Mouse (Mus musculus): ENCODE results near the gene Chrnb1. TPM values are rescaled to one million over a fixed set of nuclear protein-coding genes. Genes with fewer than 3 reads are reported as not detected.

Chrnb1 gene
- polyA plus RNA-seq, 1 experiment from 2014 or later: 1.4 TPM

DNA sequence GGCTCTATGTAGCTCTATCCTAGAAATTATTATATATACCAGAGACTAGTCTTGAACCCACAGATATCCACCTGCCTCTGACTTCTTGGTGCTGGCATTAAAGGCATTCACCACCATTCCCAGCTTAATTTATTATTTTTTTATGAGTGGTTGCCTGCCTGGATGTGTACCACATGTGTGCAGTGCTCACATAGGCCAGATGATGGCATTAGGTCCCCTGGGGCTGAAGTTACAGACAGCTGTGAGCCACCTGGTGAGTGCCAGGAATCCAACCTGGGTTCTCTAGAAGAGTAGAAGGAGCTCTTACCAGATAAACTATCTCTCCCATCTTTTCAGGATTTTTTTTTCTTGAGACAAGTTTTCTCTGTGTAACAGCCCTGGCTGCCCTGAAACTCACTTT lies 14.5 kb upstream of the Chrnb1 start:
- H3K4me2 ChIP-seq: no peak overlapping the region
- no peaks in the 10 kb centered on the region for H3K4me1 ChIP-seq (replicated peaks; ENCODE audit: control insufficient read depth, insufficient read depth, low read length)
- no peaks in the 10 kb centered on the region for H3K36me3 ChIP-seq (ENCODE audit: control insufficient read depth, insufficient read depth, low read length)
- H3K9ac ChIP-seq (ENCODE audit: low read depth, low read length): no peak overlapping the region
- H3K27ac ChIP-seq (ENCODE audit: low read depth, low read length): no peak overlapping the region
- DNase-seq (ENCODE audit: low spot score) (no peak), ATAC-seq (replicated peaks; ENCODE audit: low FRiP score) (no peak)
- H3K27me3 ChIP-seq (replicated peaks; ENCODE audit: control insufficient read depth, insufficient read depth, low read length): peaks cover 8% of the 10 kb centered on the region
- H3K9me3 ChIP-seq (ENCODE audit: control insufficient read depth, low read length): no peaks in the 10 kb centered on the region
- H3K4me3 ChIP-seq (ENCODE audit: low read depth, low read length): no peak overlapping the region

DNA sequence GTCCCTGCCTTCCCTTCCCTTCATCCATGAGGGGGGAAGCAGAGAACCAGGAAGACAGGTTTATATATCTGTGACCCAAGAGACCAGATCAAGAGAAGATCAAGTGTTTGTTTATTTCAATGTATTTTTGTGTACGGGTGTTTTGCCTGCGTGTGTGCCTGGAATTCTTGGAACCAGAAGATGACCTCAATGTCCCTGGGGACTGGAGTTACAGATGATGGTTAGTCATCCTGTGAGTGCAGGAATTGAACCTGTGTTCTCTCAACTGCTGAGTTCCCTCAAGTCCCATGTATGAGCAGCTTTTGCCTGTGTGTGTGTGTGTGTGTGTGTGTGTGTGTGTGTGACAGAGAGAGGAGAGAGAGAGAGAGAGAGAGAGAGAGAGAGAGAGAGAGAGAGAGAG lies 11.9 kb upstream of the Chrnb1 start:
- Histone ChIP-seq H3K27me3 (replicated peaks; ENCODE audit: control insufficient read depth, insufficient read depth, low read length) (peaks cover 35% of the 10 kb centered on the region), H3K9me3 (ENCODE audit: control insufficient read depth, low read length) (no peaks in the 10 kb centered on the region), H3K27ac (ENCODE audit: low read depth, low read length) (no peak overlapping the region), H3K9ac (ENCODE audit: low read depth, low read length) (no peak overlapping the region), H3K4me2 (no peak overlapping the region), H3K36me3 (ENCODE audit: control insufficient read depth, insufficient read depth, low read length) (no peaks in the 10 kb centered on the region), H3K4me3 (ENCODE audit: low read depth, low read length) (no peak overlapping the region), H3K4me1 (replicated peaks; ENCODE audit: control insufficient read depth, insufficient read depth, low read length) (peaks cover 24% of the 10 kb centered on the region)
- no peak for ATAC-seq (replicated peaks; ENCODE audit: low FRiP score)
- DNase-seq (ENCODE audit: low spot score): no peak
- 88% methylated on average over 2 of the region's 2 CpGs for WGBS

DNA sequence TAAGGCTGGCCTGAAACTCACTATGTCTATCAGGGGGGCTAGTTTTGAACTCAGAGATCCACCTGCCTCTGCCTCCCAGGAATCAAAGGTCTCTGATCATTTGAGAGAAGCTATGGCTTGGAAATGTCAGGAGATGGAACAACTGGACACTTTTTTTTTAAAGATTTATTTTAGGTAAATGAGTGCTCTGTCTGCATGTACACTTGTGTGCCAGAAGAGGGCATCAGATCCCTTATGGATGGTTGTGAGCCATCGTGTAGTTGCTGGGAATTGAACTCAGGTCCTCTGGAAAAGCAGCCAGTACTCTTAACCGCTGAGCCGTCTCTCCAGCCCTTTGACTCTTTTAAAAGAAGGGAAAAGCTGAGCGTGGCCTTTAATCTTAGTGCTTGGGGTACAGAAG lies 10.6 kb upstream of the Chrnb1 start:
- DNase-seq (ENCODE audit: low spot score) (no peak), ATAC-seq (replicated peaks; ENCODE audit: low FRiP score) (no peak)
- no peaks in the 10 kb centered on the region for H3K9me3 ChIP-seq (ENCODE audit: control insufficient read depth, low read length)
- no peak overlapping the region for H3K4me3 ChIP-seq (ENCODE audit: low read depth, low read length)
- no peaks in the 10 kb centered on the region for H3K36me3 ChIP-seq (ENCODE audit: control insufficient read depth, insufficient read depth, low read length)
- WGBS: 71% methylated on average over 4 of the region's 4 CpGs
- H3K4me1 ChIP-seq (replicated peaks; ENCODE audit: control insufficient read depth, insufficient read depth, low read length): peaks cover 33% of the 10 kb centered on the region
- no peak overlapping the region for H3K4me2 ChIP-seq
- peaks cover 47% of the 10 kb centered on the region for H3K27me3 ChIP-seq (replicated peaks; ENCODE audit: control insufficient read depth, insufficient read depth, low read length)
- no peak overlapping the region for H3K9ac ChIP-seq (ENCODE audit: low read depth, low read length)
- H3K27ac ChIP-seq (ENCODE audit: low read depth, low read length): no peak overlapping the region

DNA sequence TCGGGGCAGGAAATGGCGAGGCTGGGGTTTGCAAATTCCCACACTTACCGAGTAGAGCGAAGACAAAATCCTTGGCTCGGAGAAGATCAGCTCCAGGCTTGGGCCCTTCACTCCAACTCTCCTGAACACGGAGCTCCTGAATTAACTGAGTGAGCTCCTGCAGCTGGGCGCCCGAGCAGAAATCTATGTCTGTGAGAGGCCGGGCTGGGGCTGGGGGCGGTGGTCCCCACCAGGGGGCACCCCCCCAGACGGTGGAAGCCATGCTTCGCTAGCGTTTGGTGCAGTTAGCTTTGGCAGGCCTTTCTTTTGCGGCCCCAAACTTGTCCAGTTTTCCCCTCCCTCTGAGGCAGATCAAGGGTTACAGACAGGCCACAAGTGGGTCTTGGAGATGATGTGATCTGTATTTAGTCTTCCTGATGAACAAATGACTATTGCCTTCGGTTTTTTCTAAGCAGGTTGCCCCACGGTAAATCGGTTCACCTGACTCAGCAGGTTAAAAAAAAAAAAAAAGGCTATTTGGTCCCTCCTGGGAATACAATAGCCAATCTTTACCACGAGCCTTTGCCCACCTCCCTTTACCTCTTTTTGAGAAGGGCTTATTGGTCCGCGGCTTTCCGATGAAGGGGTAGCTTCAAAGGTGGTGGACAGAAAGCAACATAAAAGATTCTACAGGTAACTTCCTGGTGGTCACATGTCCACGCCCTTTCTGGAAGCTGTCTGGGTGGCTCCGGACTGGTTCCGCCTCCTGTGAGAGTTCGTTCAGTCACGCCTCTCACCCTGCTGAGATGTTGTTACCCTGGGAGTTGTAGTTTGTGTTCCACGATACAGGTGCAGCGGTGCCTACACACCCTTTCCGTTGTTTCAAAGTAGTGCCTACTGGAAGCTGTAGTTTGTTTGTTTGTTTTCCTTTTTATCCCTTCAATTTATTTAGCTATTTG lies 9.5 kb upstream of the Chrnb1 start, which contains the start of gene Tmem102:
Tmem102 (minus strand) TSS at position 653 of the 938 bp plus-strand sequence.
- no peak within 1 kb of the TSS for H3K27ac ChIP-seq (ENCODE audit: low read depth, low read length)
- peaks cover 41% of the 10 kb centered on the region for H3K4me1 ChIP-seq (replicated peaks; ENCODE audit: control insufficient read depth, insufficient read depth, low read length)
- peak within 1 kb of the TSS; percentile 58 for H3K4me3 ChIP-seq (ENCODE audit: low read depth, low read length)
- no peaks in the 10 kb centered on the region for H3K36me3 ChIP-seq (ENCODE audit: control insufficient read depth, insufficient read depth, low read length)
- WGBS: 14% methylated on average over 29 of the region's 29 CpGs
- peaks cover 59% of the 10 kb centered on the region for H3K27me3 ChIP-seq (replicated peaks; ENCODE audit: control insufficient read depth, insufficient read depth, low read length)
- DNase-seq (ENCODE audit: low spot score): no peak
- ATAC-seq (replicated peaks; ENCODE audit: low FRiP score): no peak
- peak within 1 kb of the TSS; percentile 94 for H3K4me2 ChIP-seq
- no peaks in the 10 kb centered on the region for H3K9me3 ChIP-seq (ENCODE audit: control insufficient read depth, low read length)
- peak within 1 kb of the TSS; percentile 25; the same call in 1 of the 2 replicates for H3K9ac ChIP-seq (ENCODE audit: low read depth, low read length)

DNA sequence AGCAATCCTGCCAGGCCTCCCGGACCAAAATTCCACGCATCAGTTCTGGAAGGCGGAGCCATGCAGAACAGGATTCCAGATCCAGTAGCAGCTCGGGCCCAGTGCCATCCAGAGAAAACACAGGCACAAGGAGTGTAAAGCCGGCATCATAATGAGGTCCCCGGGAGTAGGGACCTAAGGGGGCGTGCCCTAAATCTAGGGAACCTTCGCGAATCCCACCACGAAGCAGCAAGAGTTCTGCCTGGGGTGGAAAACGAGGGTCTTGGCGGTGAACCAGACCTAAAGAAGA lies 8.9 kb upstream of the Chrnb1 start:
- 14% methylated on average over 12 of the region's 12 CpGs for WGBS
- Histone ChIP-seq H3K9me3 (ENCODE audit: control insufficient read depth, low read length) (no peaks in the 10 kb centered on the region), H3K9ac (ENCODE audit: low read depth, low read length) (no peak overlapping the region; the same call in 1 of the 2 replicates), H3K27me3 (replicated peaks; ENCODE audit: control insufficient read depth, insufficient read depth, low read length) (peaks cover 65% of the 10 kb centered on the region), H3K4me1 (replicated peaks; ENCODE audit: control insufficient read depth, insufficient read depth, low read length) (peaks cover 43% of the 10 kb centered on the region), H3K4me2 (peak overlapping the region; percentile 94), H3K27ac (ENCODE audit: low read depth, low read length) (no peak overlapping the region), H3K4me3 (ENCODE audit: low read depth, low read length) (peak overlapping the region; percentile 58), H3K36me3 (ENCODE audit: control insufficient read depth, insufficient read depth, low read length) (no peaks in the 10 kb centered on the region)
- DNase-seq (ENCODE audit: low spot score) (no peak), ATAC-seq (replicated peaks; ENCODE audit: low FRiP score) (no peak)

DNA sequence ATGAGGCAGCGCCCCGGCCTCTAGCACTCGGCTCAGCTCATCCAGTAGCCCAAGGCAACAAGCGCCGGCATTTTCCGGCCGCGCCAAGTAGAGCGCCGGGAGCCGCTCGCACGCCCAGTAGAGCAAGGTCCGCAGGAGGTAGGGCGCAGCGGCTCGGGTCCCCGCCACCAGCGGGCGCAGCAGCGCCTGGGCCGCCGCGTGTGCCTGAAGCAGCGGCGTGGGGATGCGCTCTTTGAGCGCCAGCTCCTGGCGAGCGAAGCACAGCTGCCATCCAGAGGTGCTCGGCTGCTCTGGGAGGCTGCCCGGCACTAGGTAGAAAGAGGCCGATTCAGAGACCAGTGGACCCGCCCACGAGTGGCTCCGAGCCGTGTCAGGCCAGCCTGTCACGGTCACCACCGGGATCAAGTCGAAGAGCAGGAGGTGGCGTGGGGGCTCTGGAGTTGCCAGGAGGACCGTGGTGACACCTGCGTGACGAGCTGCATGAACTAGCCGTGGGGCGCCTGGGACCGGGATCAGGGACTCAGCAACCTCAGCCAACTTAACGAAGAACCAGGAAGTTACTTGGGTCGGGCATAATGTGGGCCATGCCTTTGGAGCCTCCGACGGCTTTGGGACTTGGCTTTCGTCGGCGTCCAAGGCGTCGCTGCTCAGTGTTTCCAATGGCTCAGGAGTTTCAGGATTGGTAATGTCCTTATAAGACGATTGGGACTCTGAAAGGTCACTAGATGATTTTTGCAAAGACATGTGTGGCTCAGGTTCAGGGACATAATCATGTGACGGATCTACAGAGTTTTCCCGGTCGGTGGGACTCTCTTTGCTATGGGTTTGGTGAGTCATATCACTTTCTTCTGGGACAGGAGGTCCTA lies 8.3 kb upstream of the Chrnb1 start:
- DNase-seq (ENCODE audit: low spot score) (peak; percentile 68), ATAC-seq (replicated peaks; ENCODE audit: low FRiP score) (peak; percentile 76)
- Histone ChIP-seq H3K9me3 (ENCODE audit: control insufficient read depth, low read length) (no peaks in the 10 kb centered on the region), H3K27ac (ENCODE audit: low read depth, low read length) (no peak overlapping the region), H3K4me2 (peak overlapping the region; percentile 94), H3K27me3 (replicated peaks; ENCODE audit: control insufficient read depth, insufficient read depth, low read length) (peaks cover 71% of the 10 kb centered on the region), H3K36me3 (ENCODE audit: control insufficient read depth, insufficient read depth, low read length) (no peaks in the 10 kb centered on the region), H3K4me3 (ENCODE audit: low read depth, low read length) (peak overlapping the region; percentile 58), H3K4me1 (replicated peaks; ENCODE audit: control insufficient read depth, insufficient read depth, low read length) (peaks cover 46% of the 10 kb centered on the region), H3K9ac (ENCODE audit: low read depth, low read length) (peak overlapping the region; percentile 59)
- WGBS: 2% methylated on average over 60 of the region's 60 CpGs

DNA sequence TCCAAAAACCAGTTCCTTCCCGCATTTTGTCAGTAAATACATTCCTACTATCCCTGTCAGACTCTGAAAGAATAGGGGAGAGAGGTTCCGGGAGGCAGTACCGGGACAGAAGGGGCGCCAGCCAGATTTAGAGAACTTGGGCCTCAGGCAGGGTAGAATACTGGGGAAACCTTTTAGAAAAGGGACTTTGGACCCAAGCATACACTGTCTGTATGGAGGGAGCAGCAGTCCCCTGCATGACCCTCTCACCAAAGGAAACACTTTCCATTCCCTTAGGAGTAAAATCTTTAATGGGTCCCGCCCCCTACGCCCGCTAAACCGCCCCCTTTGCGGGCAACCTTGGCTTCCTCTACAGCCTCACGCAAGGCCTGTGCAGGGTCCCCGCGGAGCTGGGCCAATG lies 7.6 kb upstream of the Chrnb1 start:
- DNase-seq (ENCODE audit: low spot score): no peak
- Histone ChIP-seq H3K27ac (ENCODE audit: low read depth, low read length) (no peak overlapping the region), H3K36me3 (ENCODE audit: control insufficient read depth, insufficient read depth, low read length) (no peaks in the 10 kb centered on the region), H3K9ac (ENCODE audit: low read depth, low read length) (peak overlapping the region; percentile 59), H3K4me1 (replicated peaks; ENCODE audit: control insufficient read depth, insufficient read depth, low read length) (peaks cover 46% of the 10 kb centered on the region), H3K27me3 (replicated peaks; ENCODE audit: control insufficient read depth, insufficient read depth, low read length) (peaks cover 76% of the 10 kb centered on the region), H3K4me3 (ENCODE audit: low read depth, low read length) (peak overlapping the region; percentile 58), H3K9me3 (ENCODE audit: control insufficient read depth, low read length) (no peaks in the 10 kb centered on the region), H3K4me2 (peak overlapping the region; percentile 94)
- 2% methylated on average over 12 of the region's 12 CpGs for WGBS
- peak; percentile 33 for ATAC-seq (replicated peaks; ENCODE audit: low FRiP score)

DNA sequence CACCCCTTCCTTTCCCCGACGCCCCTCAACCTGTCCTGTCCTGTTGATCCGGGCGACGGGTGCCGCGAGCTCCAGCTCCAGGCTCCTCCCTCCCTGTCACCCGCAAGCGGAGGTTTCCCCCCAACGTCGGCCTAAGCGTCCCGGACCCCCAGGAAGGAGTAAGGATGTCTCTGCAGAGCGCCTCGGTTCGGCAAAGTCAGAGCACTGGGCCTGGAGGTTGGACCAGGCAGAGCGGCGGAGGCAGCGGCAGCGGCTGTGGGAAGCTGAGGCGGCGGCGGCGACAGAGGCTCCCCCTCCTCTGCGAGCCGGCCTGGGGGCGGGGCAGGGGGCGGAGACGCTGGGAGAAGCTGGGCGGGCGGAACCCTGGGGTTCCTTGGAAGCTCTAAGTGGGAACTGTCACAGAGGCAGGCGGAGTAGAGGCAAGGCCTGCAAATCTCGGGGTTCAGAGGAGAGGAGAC lies 6.9 kb upstream of the Chrnb1 start:
- Histone ChIP-seq H3K27ac (ENCODE audit: low read depth, low read length) (no peak overlapping the region; the same call in 1 of the 2 replicates), H3K9me3 (ENCODE audit: control insufficient read depth, low read length) (no peaks in the 10 kb centered on the region), H3K4me3 (ENCODE audit: low read depth, low read length) (peak overlapping the region; percentile 58), H3K4me1 (replicated peaks; ENCODE audit: control insufficient read depth, insufficient read depth, low read length) (peaks cover 46% of the 10 kb centered on the region), H3K36me3 (ENCODE audit: control insufficient read depth, insufficient read depth, low read length) (no peaks in the 10 kb centered on the region), H3K4me2 (peak overlapping the region; percentile 94), H3K27me3 (replicated peaks; ENCODE audit: control insufficient read depth, insufficient read depth, low read length) (peaks cover 81% of the 10 kb centered on the region), H3K9ac (ENCODE audit: low read depth, low read length) (peak overlapping the region; percentile 59; the same call in 1 of the 2 replicates)
- WGBS: 0% methylated on average over 31 of the region's 33 CpGs
- peak; percentile 35; the same call in 1 of the 2 replicates for ATAC-seq (replicated peaks; ENCODE audit: low FRiP score)
- DNase-seq (ENCODE audit: low spot score): peak; percentile 86
